Mouse (Mus musculus): ENCODE measurements around the gene A930004D18Rik.
"Not testable (repeated sequence)": the region's sequence is repeated elsewhere in the genome, so short reads cannot be mapped to it uniquely, and the experiment has no call there.

A930004D18Rik gene

GRCm38 (mm10) chr2:18004286-18004685 is 33.3 kb downstream of the A930004D18Rik start:
- peak in 1 of 2 experiments; percentile 15 for DNase-seq

- no peak for DNase-seq
These were observed 35.2 kb downstream of the A930004D18Rik start for GRCm38 (mm10) chr2:18002306-18002705.

- no peak for DNase-seq
These were observed 40.7 kb downstream of the A930004D18Rik start, which contains the start of gene H2al2a for GRCm38 (mm10) chr2:17996858-17997257. H2al2a (minus strand) TSS chr2:17996958.

- no peak for DNase-seq
These were observed 48.0 kb downstream of the A930004D18Rik start for GRCm38 (mm10) chr2:17989562-17989961.

- no peak for DNase-seq
These were observed 48.4 kb downstream of the A930004D18Rik start for GRCm38 (mm10) chr2:17989115-17989514.

- no peak for DNase-seq
These were observed 50.8 kb downstream of the A930004D18Rik start for GRCm38 (mm10) chr2:17986694-17987093.

- peak in 1 of 2 experiments; percentile 7 for DNase-seq
These were observed 52.8 kb downstream of the A930004D18Rik start for GRCm38 (mm10) chr2:17984774-17985173.

GRCm38 (mm10) chr2:17982747-17983146 is 54.8 kb downstream of the A930004D18Rik start:
- DNase-seq = no peak

GRCm38 (mm10) chr2:17978706-17979105 is 58.8 kb downstream of the A930004D18Rik start:
- no peak for DNase-seq

GRCm38 (mm10) chr2:17978251-17978650 is 59.3 kb downstream of the A930004D18Rik start:
- not testable (repeated sequence) for DNase-seq

- not testable (repeated sequence) for DNase-seq
These were observed 59.9 kb downstream of the A930004D18Rik start for GRCm38 (mm10) chr2:17977645-17978044.

GRCm38 (mm10) chr2:17975601-17976327 is 61.8 kb downstream of the A930004D18Rik start:
- DNase-seq = no peak

Data from kidney, adult 8-10 months (tissue).